Mouse (Mus musculus): ENCODE results near the gene Ggt1.
"Not testable (repeated sequence)": the region's sequence is repeated elsewhere in the genome, so short reads cannot be mapped to it uniquely, and the experiment has no call there.

Ggt1 gene

GRCm38 (mm10) chr10:75551175-75551574, 10.2 kb upstream of the Ggt1 start:
- DNase-seq (ENCODE audit: low spot score), result no peak

- DNase-seq (ENCODE audit: low spot score), result no peak
Observed at GRCm38 (mm10) chr10:75552106-75552505, 9.3 kb upstream of the Ggt1 start.

DNA sequence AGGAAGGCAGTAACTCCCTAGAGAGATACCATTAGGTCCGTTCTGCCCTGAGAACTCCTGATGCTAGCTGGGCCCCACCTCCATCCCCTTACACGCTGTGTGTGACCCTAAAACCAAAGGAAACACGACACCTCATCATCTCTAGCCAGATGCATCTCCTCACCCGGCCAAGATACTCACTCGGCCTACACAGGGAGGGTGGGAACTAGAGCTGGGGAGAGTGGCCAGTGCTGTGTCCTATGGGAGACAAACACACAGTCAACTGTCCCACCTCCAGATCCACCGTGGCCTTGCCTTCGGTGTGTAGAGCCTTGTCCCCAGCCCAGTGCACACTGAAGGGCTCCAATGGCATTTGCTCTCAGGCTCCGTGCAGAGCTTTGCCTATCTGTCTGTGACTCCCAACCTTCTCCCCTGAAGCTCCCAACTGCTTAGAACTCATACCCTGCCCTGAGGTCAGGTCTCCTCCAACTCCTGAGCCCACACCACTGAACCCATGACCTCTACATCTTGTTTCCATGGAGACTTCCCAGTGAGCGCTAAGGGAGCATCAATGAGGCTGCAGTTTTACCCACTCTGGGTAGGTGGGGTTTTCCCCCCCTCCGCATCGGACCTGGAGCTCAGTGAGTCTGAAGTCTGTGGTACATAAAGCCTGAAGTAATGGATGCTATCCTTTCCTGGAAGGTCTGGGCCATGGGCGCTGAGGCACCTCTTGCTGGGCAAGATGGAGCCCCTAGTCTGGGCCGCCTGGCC, 8.5 kb upstream of the Ggt1 start:
- DNase-seq (ENCODE audit: low spot score), result no peak

- DNase-seq (ENCODE audit: low spot score), result no peak
Observed at GRCm38 (mm10) chr10:75554090-75554489, 7.3 kb upstream of the Ggt1 start.

GRCm38 (mm10) chr10:75555557-75555956, 5.8 kb upstream of the Ggt1 start:
- no peak for DNase-seq (ENCODE audit: low spot score)

GRCm38 (mm10) chr10:75556026-75556425, 5.4 kb upstream of the Ggt1 start:
- peak; percentile 87 for DNase-seq (ENCODE audit: low spot score)

GRCm38 (mm10) chr10:75558515-75558914, 2.9 kb upstream of the Ggt1 start:
- peak; percentile 31 for DNase-seq (ENCODE audit: low spot score)

- no peak for DNase-seq (ENCODE audit: low spot score)
Observed at GRCm38 (mm10) chr10:75559041-75559675, 2.2 kb upstream of the Ggt1 start.

- peak; percentile 33 for DNase-seq (ENCODE audit: low spot score)
Observed at GRCm38 (mm10) chr10:75559676-75560548, 1.5 kb upstream of the Ggt1 start, which contains the start of gene Lrrc75b. Gene Lrrc75b, minus strand, starts transcription at chr10:75560330.

- no peak for DNase-seq (ENCODE audit: low spot score)
Observed at GRCm38 (mm10) chr10:75560549-75560899, 880 bp upstream of the Ggt1 start.

DNA sequence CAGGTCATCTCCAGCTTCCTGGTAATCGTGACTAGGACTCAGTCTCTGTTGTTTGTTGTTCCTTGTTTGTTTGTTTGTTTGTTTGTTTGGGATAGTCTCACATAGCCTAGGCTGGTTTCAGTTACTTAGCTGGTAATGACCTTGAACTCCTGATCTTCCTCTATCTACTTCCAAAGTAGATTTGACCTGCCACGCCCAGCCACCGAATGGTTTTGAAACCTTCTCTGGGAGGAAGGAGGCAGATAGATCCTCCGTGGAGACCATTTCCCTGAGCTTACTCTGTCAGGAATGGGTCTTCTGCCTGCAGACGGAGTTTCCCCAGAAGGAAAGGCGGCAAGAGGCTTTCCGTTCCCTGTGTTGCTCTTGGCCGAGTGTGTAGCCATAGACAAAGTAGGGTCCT, 1.2 kb downstream of the Ggt1 start:
- DNase-seq (ENCODE audit: low spot score), result no peak

- DNase-seq (ENCODE audit: low spot score), result no peak
Observed at GRCm38 (mm10) chr10:75564687-75565265, 3.4 kb downstream of the Ggt1 start.

GRCm38 (mm10) chr10:75565436-75565835, 4.0 kb downstream of the Ggt1 start:
- no peak for DNase-seq (ENCODE audit: low spot score)

DNA sequence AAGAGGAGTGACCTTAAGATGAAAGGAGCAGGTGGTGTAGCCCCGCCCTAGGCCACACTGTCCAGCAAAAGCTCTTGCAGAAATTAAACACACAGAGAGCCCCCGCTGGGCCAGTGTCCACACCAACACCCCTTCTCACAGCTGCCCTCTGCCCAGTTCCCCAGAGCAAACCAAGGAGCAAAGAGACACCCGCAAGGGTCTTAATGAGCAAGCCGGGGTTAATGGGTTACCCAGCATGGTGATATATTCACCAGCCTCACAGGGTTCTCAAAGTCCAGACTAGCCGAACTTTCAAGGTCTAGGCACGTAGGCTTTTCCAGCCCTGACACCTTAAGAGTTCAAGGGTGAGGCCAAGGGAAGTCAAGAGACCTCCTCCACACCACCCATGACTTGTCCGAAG, 4.5 kb downstream of the Ggt1 start:
- DNase-seq (ENCODE audit: low spot score), result no peak

DNA sequence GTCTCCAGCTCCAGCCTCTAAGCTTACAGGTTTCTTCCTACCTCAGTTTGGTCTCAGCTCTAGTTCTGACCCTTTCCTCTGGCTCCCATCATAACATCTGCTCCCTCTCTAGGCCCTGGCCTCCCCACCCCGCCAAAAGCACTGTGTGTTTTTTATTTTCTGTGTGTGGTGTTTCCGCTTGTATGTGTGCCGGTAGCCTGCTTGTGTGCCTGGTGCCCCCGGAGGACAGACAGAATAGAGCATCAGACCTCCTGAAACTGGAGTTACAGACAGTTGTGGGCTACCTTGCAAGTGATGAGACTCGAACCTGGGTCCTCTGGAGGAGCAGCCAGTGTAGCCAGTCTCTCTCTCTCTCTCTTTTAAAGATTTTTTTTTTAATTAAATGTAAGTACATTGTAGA, 4.9 kb downstream of the Ggt1 start:
- no peak for DNase-seq (ENCODE audit: low spot score)

GRCm38 (mm10) chr10:75566765-75567164, 5.4 kb downstream of the Ggt1 start:
- not testable (repeated sequence) for DNase-seq (ENCODE audit: low spot score)

GRCm38 (mm10) chr10:75568029-75568428, 6.6 kb downstream of the Ggt1 start:
- no peak for DNase-seq (ENCODE audit: low spot score)

GRCm38 (mm10) chr10:75568441-75568840, 7.0 kb downstream of the Ggt1 start:
- DNase-seq (ENCODE audit: low spot score), result no peak

- DNase-seq (ENCODE audit: low spot score), result no peak
Observed at GRCm38 (mm10) chr10:75568851-75569250, 7.4 kb downstream of the Ggt1 start.

DNA sequence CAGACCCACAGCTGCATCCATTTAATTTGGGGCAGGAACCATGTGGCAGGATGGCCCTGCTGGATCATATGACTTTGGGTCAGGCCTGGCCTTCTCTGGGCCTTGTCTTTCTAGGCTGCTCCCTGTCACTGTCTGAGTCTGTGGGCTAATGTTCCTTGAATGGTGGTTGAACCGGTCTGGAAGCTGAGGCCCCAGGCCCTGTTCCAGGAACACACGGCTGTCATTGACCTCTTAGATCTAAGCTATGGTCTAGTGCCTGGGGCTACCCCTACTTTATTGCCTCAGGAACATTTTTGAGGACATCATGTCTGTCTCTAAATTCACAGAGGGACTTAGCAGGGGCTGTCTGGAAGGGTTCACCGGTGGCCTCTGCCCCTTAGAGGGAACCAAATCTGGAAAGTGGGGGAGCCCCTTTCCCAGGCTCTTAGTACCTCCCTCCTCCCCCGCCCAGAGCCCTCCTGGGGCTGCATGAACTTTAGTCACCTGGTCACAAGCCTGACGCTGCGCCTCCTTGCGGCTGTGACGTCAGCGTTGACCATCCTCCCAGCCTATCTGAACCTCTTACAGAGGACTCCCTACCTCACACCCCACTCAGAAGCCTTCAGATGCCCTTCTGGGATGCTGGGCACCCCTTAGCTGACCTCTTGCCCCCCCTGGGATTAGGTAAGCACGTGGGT, 9.7 kb downstream of the Ggt1 start:
- no peak for DNase-seq (ENCODE audit: low spot score)

DNA sequence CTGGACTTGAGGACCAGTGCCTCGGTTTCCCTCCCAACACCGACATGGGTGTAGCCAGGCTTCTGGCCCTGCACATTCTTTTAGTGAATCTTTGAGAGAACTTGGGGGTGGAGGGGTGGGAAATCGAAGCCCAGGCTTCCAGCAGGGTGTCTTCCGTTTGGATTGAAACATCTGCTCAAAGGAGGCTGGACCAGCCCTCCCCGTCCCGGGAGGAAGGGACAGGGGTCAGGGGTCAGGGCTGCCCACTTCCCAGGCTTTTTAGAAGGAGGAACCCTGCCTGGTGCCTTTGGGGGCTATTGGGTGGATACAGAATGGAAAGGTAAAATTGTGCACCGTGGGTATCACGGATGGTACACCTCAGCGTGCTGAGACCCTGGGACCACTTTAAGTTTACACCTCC, 10.5 kb downstream of the Ggt1 start:
- no peak for DNase-seq (ENCODE audit: low spot score)

GRCm38 (mm10) chr10:75573181-75573580, 11.8 kb downstream of the Ggt1 start:
- no peak for DNase-seq (ENCODE audit: low spot score)

Measured in layer of hippocampus, adult 11-12 months (tissue).